Mouse (Mus musculus) liver, adult 2 months (tissue): ENCODE measurements around the gene Sec31a. TPM values are rescaled to one million over a fixed set of nuclear protein-coding genes. Genes with fewer than 3 reads are reported as not detected.
"Not testable (repeated sequence)": the region's sequence is repeated elsewhere in the genome, so short reads cannot be mapped to it uniquely, and the experiment has no call there.

Source experiments
- DNase-seq: peaks from one replicate; pipeline ENCODE4 v3.0.0-alpha.2; 2011; ENCODE audit warnings: low read depth, low spot score; ENCODE audit errors: extremely low read depth
- H3K27ac ChIP-seq: fragments of 200-500 bp; replicated peaks from 2 replicates; pipeline ENCODE4 v1.5.1; 2012; ENCODE audit warnings: low read depth, mild to moderate bottlenecking, control low read depth, inconsistent platforms, low read length; ENCODE audit not compliant: insufficient read depth
- H3K27me3 ChIP-seq: fragments of 200-500 bp; 2 replicates; pipeline ENCODE4 v1.6.1; 2012; ENCODE audit warnings: mild to moderate bottlenecking, moderate library complexity, low read length, inconsistent platforms; ENCODE audit not compliant: control insufficient read depth, insufficient read depth
- H3K36me3 ChIP-seq: fragments of 200-500 bp; 2 replicates; pipeline ENCODE4 v1.6.1; 2012; ENCODE audit warnings: low read length, inconsistent platforms; ENCODE audit not compliant: control insufficient read depth, insufficient read depth
- H3K4me1 ChIP-seq: fragments of 200-500 bp; 2 replicates; pipeline ENCODE4 v1.6.1; 2011; ENCODE audit warnings: low read length; ENCODE audit not compliant: control insufficient read depth, insufficient read depth
- H3K4me3 ChIP-seq: fragments of 200-500 bp; 2 replicates; pipeline ENCODE4 v1.5.1; 2011; ENCODE audit warnings: low read depth, mild to moderate bottlenecking, control low read depth, low read length, moderate library complexity; ENCODE audit not compliant: insufficient read depth
- H3K79me2 ChIP-seq: fragments of 200-500 bp; 2 replicates; pipeline ENCODE4 v1.6.1; 2012; ENCODE audit warnings: inconsistent platforms, mild to moderate bottlenecking, low read length, moderate library complexity; ENCODE audit not compliant: control insufficient read depth, insufficient read depth
- H3K9ac ChIP-seq: fragments of 200-500 bp; 2 replicates; pipeline ENCODE4 v1.6.1; 2012; ENCODE audit warnings: low read depth, mild to moderate bottlenecking, control low read depth, inconsistent platforms, low read length
- CTCF ChIP-seq: fragments of 200-500 bp; IDR thresholded peaks from 2 replicates; pipeline ENCODE4 v1.5.1; 2011; ENCODE audit warnings: low read depth, low read length, control low read depth
- POLR2A ChIP-seq: fragments of 200-500 bp; IDR thresholded peaks from 2 replicates; pipeline ENCODE4 v1.6.1; 2011; ENCODE audit warnings: low read length, control low read depth; ENCODE audit not compliant: insufficient read depth; ENCODE audit errors: extremely low read depth
- WGBS: fragments of 180-500 bp; shearing (Covaris S2); methylation state at CpG from one replicate; pipeline ENCODE4 v1.1.7; 2018; 5-methylcytosine and 5-hydroxymethylcytosine counted together
- polyA plus RNA-seq: library from polyadenylated mRNA; depleted of rRNA; stranded (reverse); fragments of >200 nt; gene quantifications from 2 replicates; pipeline ENCODE4 v1.2.3, GENCODE M21; 2012
- total RNA-seq: library from RNA; depleted of rRNA; stranded (reverse); fragments of >200 nt; gene quantifications from 2 replicates; pipeline ENCODE4 v1.2.3, GENCODE M21; 2014

The Sec31a gene
- total and polyA plus RNA-seq, 2 experiments, result 76.1 to 188 TPM

DNA sequence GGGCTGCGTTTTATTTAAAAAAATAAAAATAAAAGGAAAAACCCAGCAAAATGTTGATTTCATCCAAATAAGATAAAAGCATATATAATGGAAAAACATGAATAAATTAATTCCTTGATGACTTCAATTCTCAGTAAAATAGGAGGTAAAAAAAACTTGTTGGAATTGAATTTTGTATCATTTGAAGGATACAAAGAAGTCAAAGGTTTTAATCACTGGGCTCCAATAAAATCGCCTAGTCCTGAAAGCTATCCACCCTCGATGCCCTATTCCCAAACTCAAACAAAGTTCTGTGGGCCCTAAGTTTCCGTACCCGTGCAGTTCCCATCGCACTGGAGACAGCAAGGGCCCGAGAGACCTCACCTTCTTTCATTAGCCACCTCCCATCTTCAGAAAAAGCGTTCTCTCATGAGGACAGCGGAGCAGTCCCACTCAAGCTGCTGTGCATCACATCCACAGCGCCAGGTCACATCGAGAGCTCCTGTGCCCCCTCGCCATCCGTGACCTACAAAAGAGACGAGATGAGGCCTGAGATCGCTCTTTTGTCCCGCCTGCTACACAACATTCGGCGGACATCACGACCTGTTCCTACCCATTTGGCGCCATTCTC is 12.8 kb upstream of the Sec31a start:
- Histone ChIP-seq H3K79me2 (peaks cover 10% of the 10 kb centered on the region; the same call in 1 of the 2 replicates), H3K9ac (peak overlapping the region; percentile 62), H3K27me3 (no peaks in the 10 kb centered on the region), H3K4me1 (peaks cover 13% of the 10 kb centered on the region), H3K27ac (peak overlapping the region; percentile 29), H3K4me3 (peak overlapping the region; percentile 64), H3K36me3 (peaks cover 13% of the 10 kb centered on the region; the same call in 1 of the 2 replicates)
- TF ChIP-seq POLR2A (no peak), CTCF (no peak)
- under 1% methylated on average over 20 of the region's 20 CpGs for WGBS
- no peak for DNase-seq

DNA sequence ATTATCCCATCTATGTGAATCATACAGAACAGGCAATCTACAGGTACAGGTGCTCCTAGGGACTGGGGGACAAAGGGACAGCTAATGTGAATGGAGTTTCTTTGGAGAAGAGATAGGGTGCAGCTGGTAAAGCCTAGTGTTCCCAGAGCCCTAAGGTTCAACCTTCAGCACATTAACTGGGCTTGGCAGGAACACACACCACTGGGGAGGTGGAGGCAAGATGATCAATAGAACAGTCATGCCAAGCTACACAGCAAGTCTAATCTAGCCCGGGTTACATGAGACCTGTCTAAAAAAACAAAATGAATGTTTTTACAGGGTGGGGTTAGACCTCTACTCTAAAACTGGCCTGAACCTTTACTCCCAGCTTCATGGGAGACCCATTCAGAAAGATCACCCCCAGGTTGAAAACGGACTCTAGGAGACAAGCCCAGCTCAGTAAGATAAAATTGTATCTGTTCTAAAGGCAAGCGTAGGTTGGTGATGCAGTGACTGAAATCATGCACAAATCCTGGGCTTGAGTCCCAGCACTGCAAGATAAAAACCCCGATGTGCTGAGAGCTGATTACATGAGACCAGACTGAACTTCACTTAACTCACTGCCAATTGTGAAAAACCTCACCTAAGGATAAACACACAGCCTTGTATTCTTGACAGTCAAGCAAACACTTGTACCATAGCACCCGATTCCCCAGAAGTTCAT is 12.1 kb upstream of the Sec31a start:
- TF ChIP-seq POLR2A (no peak), CTCF (no peak)
- peak overlapping the region; percentile 91 for H3K27ac ChIP-seq
- peaks cover 15% of the 10 kb centered on the region for H3K4me1 ChIP-seq
- H3K79me2 ChIP-seq, result peaks cover 13% of the 10 kb centered on the region; the same call in 1 of the 2 replicates
- peak overlapping the region; percentile 53 for H3K9ac ChIP-seq
- peak; percentile 90 for DNase-seq
- peak overlapping the region; percentile 47 for H3K4me3 ChIP-seq
- WGBS, result 3% methylated on average over 5 of the region's 5 CpGs
- H3K27me3 ChIP-seq, result no peaks in the 10 kb centered on the region
- H3K36me3 ChIP-seq, result peaks cover 13% of the 10 kb centered on the region; the same call in 1 of the 2 replicates

- 41% methylated on average over 9 of the region's 9 CpGs for WGBS
- H3K79me2 ChIP-seq, result peaks cover 13% of the 10 kb centered on the region; the same call in 1 of the 2 replicates
- no peak overlapping the region; the same call in 1 of the 2 replicates for H3K27ac ChIP-seq
- peak overlapping the region; percentile 2; the same call in 1 of the 2 replicates for H3K4me3 ChIP-seq
- peak overlapping the region; percentile 39 for H3K9ac ChIP-seq
- H3K36me3 ChIP-seq, result peaks cover 19% of the 10 kb centered on the region; the same call in 1 of the 2 replicates
- no peak for TF ChIP-seq CTCF
- no peak for TF ChIP-seq POLR2A
- DNase-seq, result no peak
- H3K4me1 ChIP-seq, result peaks cover 15% of the 10 kb centered on the region
- no peaks in the 10 kb centered on the region for H3K27me3 ChIP-seq
These were observed 11.2 kb upstream of the Sec31a start for GRCm38 (mm10) chr5:100427276-100427675.

GRCm38 (mm10) chr5:100425823-100426222 is 9.8 kb upstream of the Sec31a start:
- not testable (repeated sequence) for H3K4me3 ChIP-seq, DNase-seq, H3K27ac ChIP-seq, H3K27me3 ChIP-seq, H3K9ac ChIP-seq
- peaks cover 16% of the 10 kb centered on the region; the same call in 1 of the 2 replicates for H3K79me2 ChIP-seq
- H3K4me1 ChIP-seq, result peaks cover 15% of the 10 kb centered on the region
- peaks cover 32% of the 10 kb centered on the region for H3K36me3 ChIP-seq
- 94% methylated on average over 2 of the region's 2 CpGs for WGBS

DNA sequence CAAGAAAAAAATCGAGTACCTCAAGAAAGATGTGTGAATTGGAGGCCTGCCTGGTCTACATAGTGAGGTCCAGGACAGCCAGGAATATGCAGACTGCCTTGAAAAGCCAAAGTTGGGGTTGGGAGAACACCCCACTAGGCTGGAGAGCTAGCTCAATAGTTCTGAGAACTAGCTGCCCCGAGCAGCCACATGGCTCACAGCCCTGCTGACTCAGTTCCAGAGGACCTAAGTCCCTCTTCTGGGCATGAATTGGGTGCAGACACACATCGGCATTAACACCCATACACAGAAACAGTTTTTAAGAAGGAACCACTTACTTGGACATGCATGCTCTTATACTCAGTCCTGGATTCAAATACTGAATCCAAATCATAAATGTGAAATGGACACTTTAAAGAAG is 8.2 kb upstream of the Sec31a start:
- Histone ChIP-seq H3K27ac (no peak overlapping the region), H3K9ac (no peak overlapping the region), H3K79me2 (peaks cover 16% of the 10 kb centered on the region; the same call in 1 of the 2 replicates), H3K36me3 (peaks cover 43% of the 10 kb centered on the region), H3K4me3 (no peak overlapping the region), H3K27me3 (no peaks in the 10 kb centered on the region), H3K4me1 (peaks cover 11% of the 10 kb centered on the region)
- 5% methylated on average over 3 of the region's 3 CpGs for WGBS
- TF ChIP-seq CTCF (no peak), POLR2A (no peak)
- peak; percentile 68 for DNase-seq

DNA sequence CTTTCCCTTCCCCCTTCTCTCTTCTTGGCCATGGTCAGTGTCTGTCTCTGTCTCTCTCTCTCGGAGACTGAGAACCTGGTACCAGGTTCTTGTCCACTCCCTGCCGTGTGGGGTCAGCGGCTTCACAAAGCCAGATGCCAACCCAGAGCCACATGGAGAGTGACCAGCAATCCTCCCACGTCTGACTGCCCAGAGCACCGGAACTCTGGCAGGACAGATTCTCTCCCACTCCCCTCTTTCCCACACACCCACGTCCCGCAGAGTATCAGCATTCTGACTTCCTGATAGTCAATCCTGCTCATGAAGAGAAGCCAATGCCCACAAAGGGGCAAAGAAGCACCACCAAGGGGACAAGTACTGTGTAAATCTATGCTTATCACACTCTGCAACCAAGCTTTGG is 7.6 kb upstream of the Sec31a start:
- peaks cover 11% of the 10 kb centered on the region for H3K4me1 ChIP-seq
- TF ChIP-seq POLR2A (no peak), CTCF (no peak)
- no peaks in the 10 kb centered on the region for H3K27me3 ChIP-seq
- H3K9ac ChIP-seq, result peak overlapping the region; percentile 21; the same call in 1 of the 2 replicates
- 42% methylated on average over 7 of the region's 7 CpGs for WGBS
- no peak overlapping the region for H3K4me3 ChIP-seq
- H3K79me2 ChIP-seq, result peaks cover 16% of the 10 kb centered on the region; the same call in 1 of the 2 replicates
- no peak overlapping the region; the same call in 1 of the 2 replicates for H3K27ac ChIP-seq
- H3K36me3 ChIP-seq, result peaks cover 47% of the 10 kb centered on the region
- DNase-seq, result no peak
